Mouse (Mus musculus) G1E (cell line): ENCODE data around the gene Doxl2.

Experiments
- CTCF ChIP-seq: IDR thresholded peaks from 2 replicates; pipeline ENCODE4 v1.5.1; 2012; ENCODE audit warnings: low read depth, low read length, inconsistent platforms, mixed read lengths
- GATA1 ChIP-seq: IDR thresholded peaks from 2 replicates; pipeline ENCODE4 v1.6.1; 2012; ENCODE audit warnings: borderline replicate concordance, low read length, inconsistent platforms, mixed read lengths
- POLR2AphosphoS5 ChIP-seq: IDR thresholded peaks from 2 replicates; pipeline ENCODE4 v1.6.1; 2012; ENCODE audit warnings: low read depth, low read length, inconsistent platforms; ENCODE audit not compliant: insufficient replicate concordance
- TAL1 ChIP-seq: conservative IDR thresholded peaks from 2 replicates; pipeline ENCODE4 v1.6.1; 2012; ENCODE audit warnings: low read depth, low read length, inconsistent platforms, mixed read lengths

GRCm38 (mm10) chr6:49009161-49009555 is 34.4 kb downstream of the Doxl2 start:
- no peak for TF ChIP-seq CTCF
- TF ChIP-seq POLR2AphosphoS5: no peak
- no peak for TF ChIP-seq GATA1
- no peak for TF ChIP-seq TAL1
